Mouse (Mus musculus): ENCODE results near the gene Aco1. TPM values are rescaled to one million over a fixed set of nuclear protein-coding genes. Genes with fewer than 3 reads are reported as not detected.

Gene Aco1
- polyA plus RNA-seq, 1 experiment from 2014 or later: 46.8 TPM

- no peak overlapping the region for H3K4me2 ChIP-seq
- no peak for ATAC-seq (ENCODE audit: low FRiP score, low read depth)
- no peak overlapping the region for H3K9ac ChIP-seq
- no peak overlapping the region for H3K4me3 ChIP-seq
- H3K36me3 ChIP-seq: no peaks in the 10 kb centered on the region
- no peaks in the 10 kb centered on the region for H3K27me3 ChIP-seq
- peaks cover 17% of the 10 kb centered on the region for H3K4me1 ChIP-seq (replicated peaks)
- no peaks in the 10 kb centered on the region for H3K9me3 ChIP-seq
- WGBS: 59% methylated on average over 6 of the region's 6 CpGs
- no peak overlapping the region for H3K27ac ChIP-seq (replicated peaks)
Observed at GRCm38 (mm10) chr4:40241928-40242327, 99.0 kb downstream of the Aco1 start.

DNA sequence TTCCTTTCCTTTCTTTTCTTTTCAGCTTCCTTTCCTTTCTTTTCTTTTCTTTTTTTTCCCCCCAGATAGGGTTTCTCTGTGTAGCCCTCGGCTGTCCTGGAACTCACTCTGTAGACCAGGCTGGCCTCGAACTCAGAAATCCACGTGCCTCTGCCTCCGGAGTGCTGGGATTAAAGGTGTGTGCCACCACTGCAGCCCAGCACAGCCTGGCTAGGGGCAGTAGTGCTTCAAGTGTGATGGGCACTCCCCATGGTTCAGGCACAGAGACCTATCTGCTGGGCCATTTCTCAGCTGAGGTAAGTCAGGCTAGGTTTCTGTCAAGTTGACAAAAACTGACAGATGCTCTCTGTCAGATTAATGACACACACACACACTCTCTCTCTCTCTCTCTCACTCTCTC lies 100.1 kb downstream of the Aco1 start:
- no peak overlapping the region for H3K27ac ChIP-seq (replicated peaks)
- no peaks in the 10 kb centered on the region for H3K36me3 ChIP-seq
- peaks cover 17% of the 10 kb centered on the region for H3K4me1 ChIP-seq (replicated peaks)
- no peak for ATAC-seq (ENCODE audit: low FRiP score, low read depth)
- no peak overlapping the region for H3K4me2 ChIP-seq
- H3K4me3 ChIP-seq: no peak overlapping the region
- H3K27me3 ChIP-seq: no peaks in the 10 kb centered on the region
- H3K9me3 ChIP-seq: no peaks in the 10 kb centered on the region
- H3K9ac ChIP-seq: no peak overlapping the region
- WGBS: 84% methylated on average over 4 of the region's 4 CpGs

GRCm38 (mm10) chr4:40244035-40244434 lies 101.2 kb downstream of the Aco1 start:
- Histone ChIP-seq H3K36me3 (no peaks in the 10 kb centered on the region), H3K27ac (replicated peaks) (no peak overlapping the region), H3K27me3 (no peaks in the 10 kb centered on the region), H3K4me3 (no peak overlapping the region), H3K4me1 (replicated peaks) (peaks cover 10% of the 10 kb centered on the region), H3K4me2 (no peak overlapping the region), H3K9me3 (no peaks in the 10 kb centered on the region), H3K9ac (no peak overlapping the region)
- no peak for ATAC-seq (ENCODE audit: low FRiP score, low read depth)
- WGBS: 88% methylated on average over 8 of the region's 8 CpGs

Other genes starting within 250 kb of the Aco1 start
- gene Ddx58, start 96.7 kb downstream of the Aco1 start, polyA plus RNA-seq (2015; fragmentation: Nextera tagmentation; extraction: Ambion mirVana): 3.3 TPM in 2 replicates
- gene Smim27, start 126.5 kb downstream of the Aco1 start, polyA plus RNA-seq (2015; fragmentation: Nextera tagmentation; extraction: Ambion mirVana): 13.7 and 20.3 TPM in 2 replicates
- gene Topors, start 126.8 kb downstream of the Aco1 start, polyA plus RNA-seq (2015; fragmentation: Nextera tagmentation; extraction: Ambion mirVana): 29.2 and 31.1 TPM in 2 replicates
- 361 and 394 TPM in 2 replicates for gene Ndufb6, start 136.3 kb downstream of the Aco1 start, polyA plus RNA-seq (2015; fragmentation: Nextera tagmentation; extraction: Ambion mirVana)